In the genomic region with DNA sequence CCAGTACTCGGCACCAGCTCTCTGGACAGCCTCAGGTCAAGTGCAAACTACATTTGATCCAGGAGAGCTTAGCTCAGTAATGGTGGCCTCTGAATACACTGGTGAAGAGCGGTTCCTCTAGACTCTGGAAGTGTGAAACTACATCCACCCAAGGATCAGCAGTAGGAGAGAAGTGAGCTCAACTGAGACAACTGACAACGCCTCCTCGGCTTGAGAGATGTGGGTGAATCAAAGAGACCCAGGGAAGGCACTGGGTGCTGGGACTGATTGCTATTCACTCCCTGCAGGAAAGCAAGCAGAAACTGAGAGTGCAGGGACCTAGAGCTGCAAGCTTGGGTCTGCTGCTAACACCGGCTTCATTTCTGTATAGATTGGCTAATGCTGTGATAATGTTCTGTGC, we compare ENCODE assay signal across 15 mouse cellular contexts.
A peak's percentile ranks its signal among the peaks of the same experiment; 100 is the strongest.
DNase-seq lines count a peak whose midpoint lies in the region; ATAC-seq lines count a peak whose summit lies in the region.
"Had no signal": no experiment of that assay in that cellular context is flagged by ENCODE, and none has a peak within 500 bp of the region (broad histone marks: within the 10 kb centered on the region; RNA-seq: fewer than 3 reads in every experiment).

No protein-coding gene starts in this region.

- DNase-seq in frontal cortex, postnatal 36 days (ENCODE audit: low spot score in 2 of 2) = no peak
- peak; percentile 42 for DNase-seq in right cerebral cortex, adult 18-20 months
- DNase-seq in right cerebral cortex, postnatal 36 days (ENCODE audit: low spot score in 2 of 2) = no peak
- no peak for DNase-seq in retina, embryonic 14.5 days (ENCODE audit: low spot score)
- DNase-seq: adrenal gland, adult 2 months; adrenal gland, postnatal 10 days; adrenal gland, postnatal 25 days; cerebellum, adult 11-12 months; cerebellum, adult 2 months; cerebellum, adult 9-10 months; cerebellum, postnatal 10 days; cerebellum, postnatal 25 days; forebrain, postnatal 0 days had no signal

- ATAC-seq in frontal cortex, adult (ENCODE audit: low TSS enrichment) = peak; percentile 77
- ATAC-seq: forebrain, embryonic 14.5 days; forebrain, postnatal 0 days had no signal
